Mouse (Mus musculus): ENCODE measurements around the gene App.

App gene

GRCm38 (mm10) chr16:85173373-85174081 lies at the start of gene App:
TSS of gene App (minus strand) at chr16:85173766.
- peak; percentile 83 to 91 for DNase-seq

DNA sequence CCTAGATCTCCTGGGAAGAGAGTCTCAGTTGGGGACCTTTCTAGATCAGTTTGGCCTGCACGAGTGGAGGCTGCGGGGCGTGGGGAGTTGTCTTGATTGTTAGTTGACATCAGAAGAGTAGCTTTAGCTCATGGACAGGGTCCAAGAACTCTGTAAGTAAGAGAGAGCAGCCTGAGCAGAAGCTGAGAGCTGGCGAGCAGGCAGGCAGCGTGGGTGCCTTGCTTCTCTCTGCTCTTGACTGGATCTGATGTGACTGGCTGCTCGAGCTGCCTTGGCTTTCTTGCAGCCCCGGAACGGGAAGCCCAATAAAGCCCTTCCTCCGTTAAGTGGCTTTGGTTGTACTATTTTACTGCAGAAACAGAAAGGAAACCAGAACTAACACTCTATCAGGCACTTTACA lies 42.3 kb upstream of the App start:
- no peak for DNase-seq

- DNase-seq, result no peak
Observed at GRCm38 (mm10) chr16:85215173-85215572, 41.6 kb upstream of the App start.

GRCm38 (mm10) chr16:85195622-85196021 lies 22.1 kb upstream of the App start:
- peak in 1 of 2 experiments; percentile 17 for DNase-seq

- DNase-seq, result no peak
Observed at GRCm38 (mm10) chr16:85195167-85195566, 21.6 kb upstream of the App start.

DNA sequence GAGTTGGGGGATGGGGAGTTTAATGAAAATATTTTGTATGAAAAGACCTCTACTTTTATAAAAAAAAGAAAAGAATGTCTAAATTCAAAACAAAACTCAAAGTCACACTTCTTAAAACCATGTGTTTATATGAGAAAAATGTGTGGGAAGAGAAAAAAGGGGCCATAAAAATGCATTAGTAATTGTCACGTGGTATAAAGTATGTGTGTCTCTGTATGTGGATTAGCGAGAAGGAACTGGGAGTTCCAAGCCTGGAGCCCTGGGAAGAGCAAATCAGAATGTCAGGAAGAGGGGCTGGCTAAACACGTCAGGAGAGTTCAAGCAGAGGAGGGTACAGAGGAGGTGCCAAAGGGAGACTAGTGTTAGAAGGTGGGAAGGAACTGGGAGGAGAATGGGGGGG lies 7.9 kb upstream of the App start:
- DNase-seq, result no peak

- DNase-seq, result no peak
Observed at GRCm38 (mm10) chr16:85180710-85181109, 7.1 kb upstream of the App start.

GRCm38 (mm10) chr16:85176666-85177065 lies 3.1 kb upstream of the App start:
- no peak for DNase-seq

DNA sequence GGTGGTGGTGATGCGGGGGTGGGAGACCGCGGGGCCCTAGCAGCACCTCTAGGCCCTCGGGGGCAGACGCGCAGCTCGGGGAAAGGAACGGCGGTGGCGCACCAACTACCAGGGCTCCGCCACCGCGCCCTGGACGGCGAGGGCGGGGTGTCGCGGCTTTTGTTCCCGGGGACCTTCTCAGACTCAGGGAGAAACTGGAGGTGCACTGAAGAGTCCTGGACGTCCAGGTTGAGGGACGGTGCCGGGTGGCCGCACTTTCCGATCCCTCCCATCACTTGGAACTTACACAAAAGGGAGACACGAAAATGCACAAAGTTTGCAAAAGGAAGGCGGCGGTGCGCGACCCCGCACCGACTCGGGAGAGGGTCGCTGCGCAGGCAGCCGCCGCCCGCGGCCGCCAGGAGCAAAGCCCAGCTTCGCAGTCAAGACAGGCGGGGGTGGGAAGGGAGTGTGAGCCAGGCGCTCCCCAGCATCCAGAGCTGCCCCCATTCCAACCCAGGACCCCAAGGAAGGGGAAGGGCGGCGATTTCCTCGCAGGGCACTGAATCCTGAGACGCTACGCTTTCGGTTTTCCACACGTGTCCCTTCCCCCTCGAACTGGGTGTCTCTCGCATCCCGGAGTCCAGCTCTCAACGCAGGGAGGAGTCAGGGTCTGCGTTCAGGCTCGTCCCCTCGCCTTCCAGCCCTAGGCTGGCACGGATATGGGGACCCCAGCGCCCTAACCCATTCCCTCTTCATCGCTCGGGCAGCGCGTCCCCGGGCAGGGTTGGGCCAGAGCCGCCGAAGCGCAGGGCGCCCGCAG lies 794 bp downstream of the App start:
- DNase-seq, result peak in 1 of 2 experiments; percentile 55

DNA sequence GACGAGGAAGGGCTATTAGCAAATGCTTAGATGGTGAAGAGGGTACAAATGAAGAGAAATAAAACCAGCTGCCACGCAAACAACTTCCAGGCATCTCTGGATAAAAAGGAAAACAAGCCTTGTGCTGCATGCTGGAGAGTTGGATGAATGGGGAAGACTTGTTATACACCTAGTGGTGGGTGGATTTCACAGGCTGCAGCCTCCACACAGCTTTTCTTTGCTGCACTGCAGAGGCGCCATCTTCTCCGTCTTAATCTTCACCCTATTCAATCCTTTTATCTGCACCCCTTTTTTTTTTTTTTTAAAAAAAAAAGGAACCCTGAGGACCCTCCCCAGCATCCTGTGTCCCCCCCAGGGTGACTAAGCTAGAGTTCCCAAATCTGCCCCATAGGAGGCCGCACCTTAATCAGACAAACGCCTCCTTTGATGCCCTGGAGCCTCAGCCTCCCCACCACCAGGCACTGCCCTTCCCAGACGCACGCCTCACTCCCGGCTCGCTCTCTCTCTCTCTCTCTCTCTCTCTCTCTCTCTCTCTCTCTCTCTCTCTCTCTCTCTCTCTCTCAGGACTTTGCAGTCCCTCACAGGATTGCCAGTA lies 1.5 kb downstream of the App start:
- peak in 1 of 2 experiments; percentile 48 for DNase-seq

DNA sequence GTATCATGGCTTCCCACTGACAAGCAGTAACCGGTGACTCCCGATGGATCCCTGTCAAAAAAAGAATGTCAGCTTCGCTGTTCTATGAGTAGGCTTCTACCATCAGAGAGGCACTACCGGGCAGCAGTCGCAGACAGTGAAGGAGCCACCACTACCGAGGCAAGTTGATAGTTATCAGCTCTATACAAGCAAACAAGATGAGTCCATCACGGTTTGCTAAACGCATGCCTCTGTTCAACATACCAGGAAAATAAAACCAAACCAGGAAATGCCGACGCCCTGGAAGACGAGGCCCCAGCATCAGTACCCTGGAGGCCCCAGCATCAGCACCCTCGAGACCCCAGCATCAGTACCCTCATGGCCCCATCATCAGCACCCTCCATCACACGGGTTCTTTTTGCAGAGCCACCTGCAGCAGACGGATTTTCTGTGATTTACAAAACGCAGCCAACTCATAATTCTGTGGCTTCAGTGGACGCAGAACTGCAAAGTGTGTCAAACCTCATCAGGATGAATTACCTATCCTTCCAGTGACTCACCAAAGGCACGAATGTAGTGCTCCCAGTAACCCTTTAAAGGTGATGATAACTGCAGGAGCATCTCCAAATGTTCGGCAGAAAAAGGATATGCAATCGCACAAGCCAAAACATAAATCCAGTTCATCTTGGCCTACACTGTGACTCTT lies 2.6 kb downstream of the App start:
- no peak for DNase-seq

DNA sequence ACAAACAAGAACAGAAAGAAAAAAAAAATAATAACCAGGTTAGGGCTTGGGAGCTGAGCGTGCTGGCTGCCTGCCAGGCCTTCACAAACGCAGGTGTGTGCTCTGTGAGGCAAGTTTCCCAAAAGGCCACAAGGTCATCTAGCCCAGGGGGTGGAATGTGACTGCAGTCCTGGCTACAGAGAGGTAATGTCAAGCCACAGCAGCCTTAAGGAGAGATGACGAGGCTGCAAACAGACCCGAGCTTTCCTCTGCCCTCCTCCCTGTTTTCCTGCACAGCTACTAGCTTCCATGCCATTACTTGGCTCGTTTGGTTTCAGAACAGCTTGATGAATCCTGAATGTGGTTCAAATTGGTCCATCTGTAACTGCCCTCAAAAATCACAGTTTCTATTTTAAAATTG lies 4.7 kb downstream of the App start:
- DNase-seq, result peak; percentile 74 to 80

DNA sequence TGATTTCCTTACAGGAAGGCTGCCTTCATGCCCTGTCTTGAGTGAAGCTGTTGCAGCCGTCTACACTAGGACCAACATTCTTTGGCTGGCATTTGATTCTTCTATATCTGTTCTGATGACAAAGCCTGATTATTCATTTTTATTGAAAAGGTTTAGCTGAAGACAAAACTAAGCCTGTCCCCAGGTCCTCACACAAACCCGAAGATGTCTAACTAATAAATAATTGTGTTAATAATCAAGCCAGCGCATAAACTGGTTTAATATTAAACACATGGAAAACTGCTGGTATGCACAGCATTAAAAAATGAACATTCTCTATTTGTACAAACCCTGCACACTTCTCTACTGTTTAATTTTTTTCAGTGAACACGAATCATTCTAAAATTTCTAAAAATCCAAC lies 7.4 kb downstream of the App start:
- DNase-seq, result no peak

DNA sequence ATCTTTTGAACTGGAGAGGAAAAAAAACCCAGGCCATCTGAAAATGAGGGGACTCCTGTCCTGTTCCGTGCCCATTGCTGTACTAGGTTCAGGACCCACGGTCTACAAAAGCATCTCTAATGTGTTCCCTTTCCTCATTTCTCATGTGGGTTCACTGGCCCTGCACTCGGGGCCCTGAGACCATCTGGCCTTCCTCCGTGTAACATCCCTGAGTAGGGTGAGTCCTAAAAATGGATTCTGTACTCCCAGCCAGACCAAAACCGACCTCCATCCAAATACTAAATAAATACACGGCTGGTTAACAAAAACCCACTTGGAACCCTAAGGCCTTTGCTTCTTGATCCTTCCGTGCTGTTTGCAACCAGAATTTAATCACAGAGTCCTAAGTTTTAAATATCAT lies 7.9 kb downstream of the App start:
- DNase-seq, result no peak

GRCm38 (mm10) chr16:85165177-85165576 lies 8.4 kb downstream of the App start:
- DNase-seq, result no peak

DNA sequence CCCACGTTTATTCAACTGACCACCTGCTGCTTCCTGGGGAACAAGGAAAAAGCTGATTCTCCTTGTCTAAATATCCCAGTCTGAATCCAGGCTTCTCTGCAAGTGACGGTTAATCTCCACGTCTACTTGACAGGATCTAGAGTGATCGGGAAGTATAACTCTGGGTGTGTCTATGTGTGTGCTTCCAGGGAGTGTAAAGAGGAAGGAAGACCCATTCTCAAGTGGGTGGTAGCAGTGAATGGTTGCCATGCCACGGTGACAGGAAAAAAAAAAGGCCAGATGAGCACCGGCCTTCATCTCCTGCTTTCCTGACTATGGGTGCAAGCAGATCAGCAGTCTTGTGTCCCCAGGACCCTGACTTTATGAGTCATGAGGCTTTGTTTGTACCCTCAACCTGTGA lies 10.8 kb downstream of the App start:
- DNase-seq, result no peak

GRCm38 (mm10) chr16:85160140-85160539 lies 13.4 kb downstream of the App start:
- DNase-seq, result no peak

DNA sequence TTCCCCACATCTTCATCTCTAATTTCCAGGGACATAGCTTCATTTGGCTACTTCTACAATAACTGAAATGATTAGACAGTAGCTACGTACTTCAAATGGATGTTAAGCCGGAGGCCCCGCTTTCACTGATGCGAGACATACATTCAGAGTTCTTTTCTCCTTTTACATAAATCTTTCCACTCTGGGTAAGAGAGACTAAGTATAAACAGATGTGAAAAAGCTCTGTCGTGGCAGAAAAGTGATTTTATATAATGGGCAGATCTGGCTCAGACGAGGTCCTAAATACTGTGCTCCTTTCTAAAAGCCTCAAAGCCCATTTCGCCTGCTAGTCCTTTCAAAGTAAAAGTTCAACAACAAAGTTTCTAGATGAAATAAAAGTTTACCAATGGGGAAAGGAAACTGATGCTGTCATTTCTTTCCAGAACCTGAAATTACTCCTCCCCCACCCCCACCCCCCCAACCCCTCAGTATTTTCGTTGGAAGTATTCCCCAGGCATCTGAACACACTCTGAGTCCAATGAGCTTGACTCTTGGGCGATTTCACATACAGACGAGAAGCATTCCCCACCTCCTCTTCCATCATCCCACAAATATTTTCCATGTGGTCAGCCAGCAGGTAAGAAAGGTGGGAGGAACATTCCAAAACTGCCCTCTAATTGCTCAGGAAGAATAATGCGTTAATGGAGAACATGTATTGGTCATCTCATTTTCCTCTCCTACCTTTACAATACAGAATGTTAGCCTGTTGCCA lies 15.6 kb downstream of the App start:
- no peak for DNase-seq

DNA sequence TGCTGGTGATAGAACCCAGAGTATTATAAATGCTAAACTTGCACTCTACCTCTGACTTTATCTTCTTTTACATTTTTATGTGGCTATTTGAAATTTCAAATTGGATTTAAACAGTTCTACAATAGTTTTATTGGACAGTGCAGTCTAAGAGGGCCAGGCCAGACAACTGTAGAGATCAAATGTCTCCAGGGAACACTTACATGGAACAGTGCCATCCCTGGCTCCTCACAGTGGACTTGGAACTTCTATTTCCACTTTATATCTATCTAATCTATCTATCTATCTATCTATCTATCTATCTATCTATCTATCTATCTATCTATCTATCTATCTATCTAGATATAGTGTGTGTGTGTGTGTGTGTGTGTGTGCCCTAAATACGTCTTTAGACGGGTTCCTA lies 16.4 kb downstream of the App start:
- no peak for DNase-seq

GRCm38 (mm10) chr16:85155836-85156235 lies 17.7 kb downstream of the App start:
- DNase-seq, result no peak

GRCm38 (mm10) chr16:85152457-85152856 lies 21.1 kb downstream of the App start:
- no peak for DNase-seq

DNA sequence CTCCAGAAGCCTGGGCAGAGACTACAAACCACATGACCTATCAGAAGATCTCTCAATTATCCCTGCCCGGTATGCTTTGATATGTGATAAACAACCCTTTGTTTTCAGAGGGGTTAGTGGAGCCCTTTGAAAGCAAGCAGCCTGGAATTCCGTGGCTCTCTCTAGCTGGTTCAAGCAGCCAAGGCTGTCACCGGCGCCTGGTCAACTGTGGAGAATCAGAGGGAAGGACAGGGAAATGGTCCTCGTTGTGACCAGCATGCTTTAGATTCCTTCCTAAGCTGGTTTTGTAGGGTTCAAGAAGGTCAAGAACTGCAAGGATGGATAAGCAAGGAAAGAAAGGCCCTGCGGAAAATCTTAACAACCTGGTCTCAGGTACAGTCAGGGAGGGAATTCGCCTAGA lies 21.9 kb downstream of the App start:
- peak; percentile 56 to 74 for DNase-seq

DNA sequence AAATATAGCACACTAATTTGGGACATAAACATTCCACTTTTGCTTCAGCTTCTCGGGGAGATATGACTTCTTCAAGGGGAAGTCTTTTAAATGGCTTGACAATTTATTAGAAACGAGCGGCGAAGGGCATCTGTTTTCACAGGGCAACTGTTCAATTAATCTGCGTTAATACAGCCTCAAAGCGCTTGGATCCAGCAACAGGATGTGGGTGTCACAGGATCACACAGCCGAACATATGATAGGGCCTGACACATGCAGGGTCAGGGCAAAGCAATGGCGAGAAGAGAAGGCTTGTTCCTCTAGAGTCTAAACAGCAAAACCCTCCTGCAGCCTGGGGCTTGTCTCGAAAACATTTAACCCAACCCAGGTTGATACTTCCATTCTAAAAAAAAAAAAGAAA lies 22.7 kb downstream of the App start:
- no peak for DNase-seq
